Mouse (Mus musculus) spleen, adult 2 months (tissue): ENCODE measurements around the gene Taf6.

Source experiments
- CTCF ChIP-seq: fragments of 200-500 bp; IDR thresholded peaks from 2 replicates; pipeline ENCODE4 v1.5.1; 2011; ENCODE audit warnings: mild to moderate bottlenecking, inconsistent platforms; ENCODE audit not compliant: insufficient read depth, insufficient read length, insufficient replicate concordance; ENCODE audit errors: extremely low read depth
- POLR2A ChIP-seq: fragments of 200-500 bp; IDR thresholded peaks from 2 replicates; pipeline ENCODE4 v1.6.1; 2011; ENCODE audit warnings: low read depth, low read length, inconsistent platforms

DNA sequence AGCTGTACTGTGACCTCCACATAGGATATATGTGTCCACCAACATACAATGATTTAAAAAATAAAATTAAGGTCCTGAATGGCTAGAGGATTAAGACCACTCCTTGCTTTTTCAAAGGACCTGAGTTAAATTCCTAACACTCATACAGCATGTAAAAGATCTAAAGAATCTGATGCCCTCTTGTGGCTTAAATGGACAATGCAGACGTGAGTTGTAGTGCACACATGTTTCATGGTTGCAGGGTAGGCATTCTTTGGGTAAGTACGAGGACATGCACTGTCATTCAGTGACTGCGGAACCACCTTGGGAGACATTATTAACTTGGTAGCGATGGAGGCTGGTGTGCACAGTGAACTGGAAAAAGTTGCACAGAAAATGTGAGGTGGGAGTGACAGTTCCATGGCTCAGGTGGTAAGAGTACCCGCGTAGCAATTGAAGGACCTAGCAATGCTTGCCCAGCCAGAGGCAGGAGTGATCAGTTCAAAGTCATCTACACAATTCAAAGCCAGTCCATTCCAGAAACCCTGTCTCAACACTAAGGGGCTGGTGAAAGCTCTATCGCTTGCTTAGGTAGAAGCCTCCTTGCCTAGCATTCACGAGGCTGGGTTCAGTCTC, 49.2 kb downstream of the Taf6 start:
- TF ChIP-seq POLR2A (no peak), CTCF (peak; percentile 13; the same call in 1 of the 2 replicates)
